Mouse (Mus musculus): ENCODE measurements around the gene Adgrg5. TPM values are rescaled to one million over a fixed set of nuclear protein-coding genes. Genes with fewer than 3 reads are reported as not detected.

Gene Adgrg5
- polyA plus RNA-seq, 1 experiment from 2014 or later = 0.11 TPM

GRCm38 (mm10) chr8:94967554-94967953 is 44.1 kb downstream of the Adgrg5 start:
- Histone ChIP-seq H3K27ac (ENCODE audit: low read depth, low read length) (no peak overlapping the region), H3K4me3 (ENCODE audit: low read depth, low read length) (no peak overlapping the region), H3K4me2 (ENCODE audit: low read depth, low read length) (no peak overlapping the region), H3K4me1 (ENCODE audit: control insufficient read depth, insufficient read depth, low read length) (no peaks in the 10 kb centered on the region), H3K36me3 (ENCODE audit: control insufficient read depth, insufficient read depth, low read length) (no peaks in the 10 kb centered on the region), H3K9me3 (ENCODE audit: control insufficient read depth, low read length) (no peaks in the 10 kb centered on the region), H3K9ac (replicated peaks; ENCODE audit: low read depth, low read length) (no peak overlapping the region), H3K27me3 (ENCODE audit: control insufficient read depth, insufficient read depth, low read length) (no peaks in the 10 kb centered on the region)
- no peak for ATAC-seq (ENCODE audit: low read depth)
- 65% methylated on average over 3 of the region's 3 CpGs for WGBS

- H3K36me3 ChIP-seq (ENCODE audit: control insufficient read depth, insufficient read depth, low read length) = no peaks in the 10 kb centered on the region
- no peak overlapping the region for H3K27ac ChIP-seq (ENCODE audit: low read depth, low read length)
- no peak overlapping the region for H3K9ac ChIP-seq (replicated peaks; ENCODE audit: low read depth, low read length)
- no peaks in the 10 kb centered on the region for H3K27me3 ChIP-seq (ENCODE audit: control insufficient read depth, insufficient read depth, low read length)
- H3K4me1 ChIP-seq (ENCODE audit: control insufficient read depth, insufficient read depth, low read length) = peaks cover 13% of the 10 kb centered on the region
- 93% methylated on average over 9 of the region's 9 CpGs for WGBS
- no peak overlapping the region for H3K4me2 ChIP-seq (ENCODE audit: low read depth, low read length)
- no peak for ATAC-seq (ENCODE audit: low read depth)
- no peaks in the 10 kb centered on the region for H3K9me3 ChIP-seq (ENCODE audit: control insufficient read depth, low read length)
- H3K4me3 ChIP-seq (ENCODE audit: low read depth, low read length) = no peak overlapping the region
These were observed 49.8 kb downstream of the Adgrg5 start for GRCm38 (mm10) chr8:94973270-94973669.

- Histone ChIP-seq H3K27me3 (ENCODE audit: control insufficient read depth, insufficient read depth, low read length) (no peaks in the 10 kb centered on the region), H3K4me2 (ENCODE audit: low read depth, low read length) (no peak overlapping the region), H3K4me1 (ENCODE audit: control insufficient read depth, insufficient read depth, low read length) (peaks cover 13% of the 10 kb centered on the region), H3K4me3 (ENCODE audit: low read depth, low read length) (no peak overlapping the region), H3K9me3 (ENCODE audit: control insufficient read depth, low read length) (no peaks in the 10 kb centered on the region), H3K27ac (ENCODE audit: low read depth, low read length) (no peak overlapping the region), H3K9ac (replicated peaks; ENCODE audit: low read depth, low read length) (no peak overlapping the region), H3K36me3 (ENCODE audit: control insufficient read depth, insufficient read depth, low read length) (no peaks in the 10 kb centered on the region)
- no peak for ATAC-seq (ENCODE audit: low read depth)
- WGBS = 89% methylated on average over 9 of the region's 9 CpGs
These were observed 50.3 kb downstream of the Adgrg5 start for GRCm38 (mm10) chr8:94973786-94974185.

GRCm38 (mm10) chr8:94974467-94975165 is 51.1 kb downstream of the Adgrg5 start, which contains the start of gene Adgrg1:
TSS of gene Adgrg1 (plus strand) at chr8:94974751.
- Histone ChIP-seq H3K36me3 (ENCODE audit: control insufficient read depth, insufficient read depth, low read length) (no peaks in the 10 kb centered on the region), H3K4me1 (ENCODE audit: control insufficient read depth, insufficient read depth, low read length) (peaks cover 13% of the 10 kb centered on the region), H3K9me3 (ENCODE audit: control insufficient read depth, low read length) (no peaks in the 10 kb centered on the region), H3K27me3 (ENCODE audit: control insufficient read depth, insufficient read depth, low read length) (no peaks in the 10 kb centered on the region), H3K27ac (ENCODE audit: low read depth, low read length) (no peak within 1 kb of the TSS), H3K4me2 (ENCODE audit: low read depth, low read length) (no peak within 1 kb of the TSS), H3K9ac (replicated peaks; ENCODE audit: low read depth, low read length) (no peak within 1 kb of the TSS), H3K4me3 (ENCODE audit: low read depth, low read length) (no peak within 1 kb of the TSS)
- 68% methylated on average over 7 of the region's 7 CpGs for WGBS
- ATAC-seq (ENCODE audit: low read depth) = no peak

- no peak for ATAC-seq (ENCODE audit: low read depth)
- H3K4me2 ChIP-seq (ENCODE audit: low read depth, low read length) = peak overlapping the region; percentile 24; the same call in 1 of the 2 replicates
- H3K27me3 ChIP-seq (ENCODE audit: control insufficient read depth, insufficient read depth, low read length) = no peaks in the 10 kb centered on the region
- peak overlapping the region; percentile 9; the same call in 1 of the 2 replicates for H3K4me3 ChIP-seq (ENCODE audit: low read depth, low read length)
- peak overlapping the region; percentile 28; the same call in 1 of the 2 replicates for H3K27ac ChIP-seq (ENCODE audit: low read depth, low read length)
- no peaks in the 10 kb centered on the region for H3K36me3 ChIP-seq (ENCODE audit: control insufficient read depth, insufficient read depth, low read length)
- peaks cover 15% of the 10 kb centered on the region for H3K4me1 ChIP-seq (ENCODE audit: control insufficient read depth, insufficient read depth, low read length)
- no peaks in the 10 kb centered on the region for H3K9me3 ChIP-seq (ENCODE audit: control insufficient read depth, low read length)
- 0 out of 2 replicates have a peak overlapping the region, but pooled peaks have one; percentile 16 for H3K9ac ChIP-seq (replicated peaks; ENCODE audit: low read depth, low read length)
- 20% methylated on average over 17 of the region's 17 CpGs for WGBS
These were observed 53.3 kb downstream of the Adgrg5 start for GRCm38 (mm10) chr8:94976651-94977417.

GRCm38 (mm10) chr8:94978131-94978530 is 54.6 kb downstream of the Adgrg5 start:
- WGBS = 21% methylated on average over 9 of the region's 9 CpGs
- peaks cover 21% of the 10 kb centered on the region for H3K4me1 ChIP-seq (ENCODE audit: control insufficient read depth, insufficient read depth, low read length)
- H3K9me3 ChIP-seq (ENCODE audit: control insufficient read depth, low read length) = no peaks in the 10 kb centered on the region
- no peaks in the 10 kb centered on the region for H3K27me3 ChIP-seq (ENCODE audit: control insufficient read depth, insufficient read depth, low read length)
- peak overlapping the region; percentile 57; the same call in 1 of the 2 replicates for H3K27ac ChIP-seq (ENCODE audit: low read depth, low read length)
- H3K36me3 ChIP-seq (ENCODE audit: control insufficient read depth, insufficient read depth, low read length) = no peaks in the 10 kb centered on the region
- no peak overlapping the region for H3K4me3 ChIP-seq (ENCODE audit: low read depth, low read length)
- peak overlapping the region; percentile 20; the same call in 1 of the 2 replicates for H3K4me2 ChIP-seq (ENCODE audit: low read depth, low read length)
- peak; percentile 66 for ATAC-seq (ENCODE audit: low read depth)
- no peak overlapping the region for H3K9ac ChIP-seq (replicated peaks; ENCODE audit: low read depth, low read length)

- no peaks in the 10 kb centered on the region for H3K9me3 ChIP-seq (ENCODE audit: control insufficient read depth, low read length)
- H3K4me3 ChIP-seq (ENCODE audit: low read depth, low read length) = no peak overlapping the region
- H3K4me1 ChIP-seq (ENCODE audit: control insufficient read depth, insufficient read depth, low read length) = peaks cover 27% of the 10 kb centered on the region
- H3K9ac ChIP-seq (replicated peaks; ENCODE audit: low read depth, low read length) = no peak overlapping the region
- H3K4me2 ChIP-seq (ENCODE audit: low read depth, low read length) = no peak overlapping the region
- ATAC-seq (ENCODE audit: low read depth) = no peak; the same call in 1 of the 2 replicates
- 65% methylated on average over 13 of the region's 13 CpGs for WGBS
- H3K36me3 ChIP-seq (ENCODE audit: control insufficient read depth, insufficient read depth, low read length) = no peaks in the 10 kb centered on the region
- H3K27ac ChIP-seq (ENCODE audit: low read depth, low read length) = no peak overlapping the region
- H3K27me3 ChIP-seq (ENCODE audit: control insufficient read depth, insufficient read depth, low read length) = no peaks in the 10 kb centered on the region
These were observed 55.3 kb downstream of the Adgrg5 start for GRCm38 (mm10) chr8:94978593-94979319.

- Histone ChIP-seq H3K9me3 (ENCODE audit: control insufficient read depth, low read length) (no peaks in the 10 kb centered on the region), H3K9ac (replicated peaks; ENCODE audit: low read depth, low read length) (no peak overlapping the region), H3K36me3 (ENCODE audit: control insufficient read depth, insufficient read depth, low read length) (no peaks in the 10 kb centered on the region), H3K4me3 (ENCODE audit: low read depth, low read length) (no peak overlapping the region), H3K27ac (ENCODE audit: low read depth, low read length) (no peak overlapping the region), H3K4me1 (ENCODE audit: control insufficient read depth, insufficient read depth, low read length) (peaks cover 36% of the 10 kb centered on the region), H3K27me3 (ENCODE audit: control insufficient read depth, insufficient read depth, low read length) (no peaks in the 10 kb centered on the region), H3K4me2 (ENCODE audit: low read depth, low read length) (no peak overlapping the region)
- ATAC-seq (ENCODE audit: low read depth) = no peak
- WGBS = 94% methylated on average over 5 of the region's 5 CpGs
These were observed 56.7 kb downstream of the Adgrg5 start for GRCm38 (mm10) chr8:94980176-94980575.

Measured in neural tube, embryonic 14.5 days (tissue).